Mouse (Mus musculus): Measurements from ENCODE around the gene Fam172a.

GRCm38 (mm10) chr13:78104851-78105250 lies 403.0 kb downstream of the Fam172a start:
- TF ChIP-seq CTCF (conservative IDR thresholded peaks at IDR 0.05; ENCODE audit: insufficient read depth, insufficient read length, low read depth, low read length) (no peak), POLR2A (IDR thresholded peaks at IDR 0.05; ENCODE audit: low read depth, low read length) (no peak)
